Mouse (Mus musculus) heart, embryonic 12.5 days (tissue): ENCODE measurements at regions not wholly inside any gene's neighbourhood (a gene's known extent, or its start where the extent isn't known, plus 50 kb on each side); places are given as distances from the start of the nearest gene placed in this dataset.

Source experiments
- ATAC-seq: fragments of 200-750 bp; cut with Nextera tagmentation; 2 replicates; pipeline ENCODE4 v1.8.0; 2017; ENCODE audit warnings: moderate TSS enrichment, moderate library complexity; ENCODE audit not compliant: insufficient number of reproducible peaks, low FRiP score
- H3K27ac ChIP-seq: fragments of 300-500 bp; sonication (generic); 2 replicates; pipeline ENCODE4 v1.5.1; 2016; ENCODE audit warnings: mild to moderate bottlenecking, moderate library complexity; ENCODE audit not compliant: poor library complexity, severe bottlenecking
- H3K27me3 ChIP-seq: fragments of 300-500 bp; sonication (generic); replicated peaks from 2 replicates; pipeline ENCODE4 v1.6.1; 2016; ENCODE audit warnings: mild to moderate bottlenecking, moderate library complexity
- H3K36me3 ChIP-seq: fragments of 300-500 bp; sonication (generic); 2 replicates; pipeline ENCODE4 v1.6.1; 2016; ENCODE audit warnings: mild to moderate bottlenecking, moderate library complexity
- H3K4me1 ChIP-seq: fragments of 300-500 bp; sonication (generic); replicated peaks from 2 replicates; pipeline ENCODE4 v1.6.1; 2016; ENCODE audit warnings: mild to moderate bottlenecking
- H3K4me2 ChIP-seq: fragments of 300-500 bp; sonication (generic); 2 replicates; pipeline ENCODE4 v1.6.1; 2016; ENCODE audit warnings: mild to moderate bottlenecking, moderate library complexity
- H3K4me3 ChIP-seq: fragments of 300-500 bp; sonication (generic); 2 replicates; pipeline ENCODE4 v1.5.1; 2016; ENCODE audit warnings: mild to moderate bottlenecking
- H3K9ac ChIP-seq: fragments of 300-500 bp; sonication (generic); 2 replicates; pipeline ENCODE4 v1.6.1; 2016; ENCODE audit warnings: mild to moderate bottlenecking, moderate library complexity
- H3K9me3 ChIP-seq: fragments of 300-500 bp; sonication (generic); replicated peaks from 2 replicates; pipeline ENCODE4 v1.6.1; 2016; ENCODE audit warnings: mild to moderate bottlenecking, moderate library complexity
- WGBS: fragments of 180-500 bp; shearing (Covaris S2); methylation state at CpG from one replicate; pipeline ENCODE4 v1.1.7; 2016; 5-methylcytosine and 5-hydroxymethylcytosine counted together

- no peak overlapping the region for H3K4me2 ChIP-seq
- no peak overlapping the region for H3K27ac ChIP-seq
- 84% methylated on average over 4 of the region's 4 CpGs for WGBS
- ATAC-seq, result no peak
- no peaks in the 10 kb centered on the region for H3K36me3 ChIP-seq
- no peak overlapping the region for H3K4me3 ChIP-seq
- H3K4me1 ChIP-seq, result 0 out of 2 replicates have a peak, but pooled peaks cover 2% of the 10 kb centered on the region
- H3K27me3 ChIP-seq, result no peaks in the 10 kb centered on the region
- H3K9ac ChIP-seq, result no peak overlapping the region
- no peaks in the 10 kb centered on the region for H3K9me3 ChIP-seq
These were observed 110.3 kb downstream of the Alg10b start for GRCm38 (mm10) chr15:90334406-90334805.

DNA sequence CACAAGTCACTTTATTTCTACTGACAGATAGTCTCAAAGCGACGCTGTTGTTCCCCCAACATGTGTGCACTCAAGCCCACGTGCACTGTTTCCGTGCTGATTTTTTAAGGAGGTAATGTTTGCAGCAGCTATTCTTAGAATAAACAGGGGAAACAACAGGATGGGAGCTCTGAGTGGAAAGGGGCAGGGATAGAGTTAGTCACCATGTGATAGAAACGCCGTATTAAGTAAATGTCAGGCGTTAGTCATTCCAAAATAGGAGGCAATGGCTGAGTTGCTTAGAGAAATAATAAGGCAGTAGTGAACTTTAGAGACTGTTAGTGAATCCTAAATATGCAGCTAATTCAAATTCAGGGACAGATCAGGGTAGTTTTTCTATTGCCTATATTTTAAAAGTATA, 111.4 kb downstream of the Alg10b start:
- no peak overlapping the region for H3K9ac ChIP-seq
- H3K4me3 ChIP-seq, result no peak overlapping the region
- WGBS, result 34% methylated on average over 7 of the region's 7 CpGs
- no peak overlapping the region for H3K4me2 ChIP-seq
- H3K36me3 ChIP-seq, result no peaks in the 10 kb centered on the region
- 0 out of 2 replicates have a peak, but pooled peaks cover 2% of the 10 kb centered on the region for H3K4me1 ChIP-seq
- no peaks in the 10 kb centered on the region for H3K27me3 ChIP-seq
- ATAC-seq, result no peak
- H3K27ac ChIP-seq, result no peak overlapping the region
- no peaks in the 10 kb centered on the region for H3K9me3 ChIP-seq

GRCm38 (mm10) chr15:90340089-90340488, 116.0 kb downstream of the Alg10b start:
- 0 out of 2 replicates have a peak, but pooled peaks cover 2% of the 10 kb centered on the region for H3K4me1 ChIP-seq
- no peaks in the 10 kb centered on the region for H3K27me3 ChIP-seq
- WGBS, result 76% methylated on average over 1 of the region's 1 CpGs
- H3K4me3 ChIP-seq, result no peak overlapping the region
- no peaks in the 10 kb centered on the region for H3K36me3 ChIP-seq
- H3K9me3 ChIP-seq, result no peaks in the 10 kb centered on the region
- no peak overlapping the region for H3K9ac ChIP-seq
- no peak for ATAC-seq
- no peak overlapping the region for H3K4me2 ChIP-seq
- H3K27ac ChIP-seq, result no peak overlapping the region

DNA sequence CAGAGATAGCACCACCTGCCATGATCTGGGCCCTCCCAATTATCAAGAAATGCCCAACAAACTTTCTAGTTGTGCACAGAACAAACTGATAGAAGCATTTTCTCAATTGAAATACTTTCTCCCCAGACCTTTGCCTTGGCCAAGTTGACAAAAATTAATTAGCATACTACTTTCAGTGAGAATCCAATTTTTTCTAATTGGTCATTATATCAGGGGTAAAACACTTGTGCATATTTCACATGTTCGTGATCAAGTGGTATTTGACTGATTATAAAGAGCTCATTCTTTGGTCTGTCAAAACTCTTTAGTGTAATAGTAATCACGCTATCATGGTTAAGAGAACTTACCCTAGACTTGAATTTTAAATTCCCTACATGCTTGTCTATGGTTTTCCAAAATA, 117.2 kb downstream of the Alg10b start:
- no peak overlapping the region for H3K4me3 ChIP-seq
- H3K9ac ChIP-seq, result no peak overlapping the region
- H3K9me3 ChIP-seq, result no peaks in the 10 kb centered on the region
- H3K4me1 ChIP-seq, result no peaks in the 10 kb centered on the region
- no peak overlapping the region for H3K4me2 ChIP-seq
- no peaks in the 10 kb centered on the region for H3K27me3 ChIP-seq
- no peak for ATAC-seq
- H3K36me3 ChIP-seq, result no peaks in the 10 kb centered on the region
- 80% methylated on average over 2 of the region's 2 CpGs for WGBS
- no peak overlapping the region for H3K27ac ChIP-seq

- no peak for ATAC-seq
- Histone ChIP-seq H3K4me1 (peaks cover 6% of the 10 kb centered on the region; the same call in 1 of the 2 replicates), H3K4me2 (no peak overlapping the region), H3K27ac (no peak overlapping the region), H3K4me3 (no peak overlapping the region), H3K27me3 (no peaks in the 10 kb centered on the region), H3K36me3 (no peaks in the 10 kb centered on the region), H3K9ac (no peak overlapping the region), H3K9me3 (0 out of 2 replicates have a peak, but pooled peaks cover 2% of the 10 kb centered on the region)
- WGBS, result 67% methylated on average over 1 of the region's 1 CpGs
These were observed 119.7 kb downstream of the Alg10b start for GRCm38 (mm10) chr15:90343771-90344170.

GRCm38 (mm10) chr15:90344956-90345355, 120.8 kb downstream of the Alg10b start:
- H3K9me3 ChIP-seq, result 0 out of 2 replicates have a peak, but pooled peaks cover 2% of the 10 kb centered on the region
- H3K27me3 ChIP-seq, result no peaks in the 10 kb centered on the region
- no peak overlapping the region for H3K4me2 ChIP-seq
- H3K9ac ChIP-seq, result no peak overlapping the region
- no peak overlapping the region for H3K4me3 ChIP-seq
- WGBS, result 73% methylated on average over 4 of the region's 4 CpGs
- peaks cover 6% of the 10 kb centered on the region; the same call in 1 of the 2 replicates for H3K4me1 ChIP-seq
- H3K27ac ChIP-seq, result no peak overlapping the region
- no peak for ATAC-seq
- no peaks in the 10 kb centered on the region for H3K36me3 ChIP-seq

DNA sequence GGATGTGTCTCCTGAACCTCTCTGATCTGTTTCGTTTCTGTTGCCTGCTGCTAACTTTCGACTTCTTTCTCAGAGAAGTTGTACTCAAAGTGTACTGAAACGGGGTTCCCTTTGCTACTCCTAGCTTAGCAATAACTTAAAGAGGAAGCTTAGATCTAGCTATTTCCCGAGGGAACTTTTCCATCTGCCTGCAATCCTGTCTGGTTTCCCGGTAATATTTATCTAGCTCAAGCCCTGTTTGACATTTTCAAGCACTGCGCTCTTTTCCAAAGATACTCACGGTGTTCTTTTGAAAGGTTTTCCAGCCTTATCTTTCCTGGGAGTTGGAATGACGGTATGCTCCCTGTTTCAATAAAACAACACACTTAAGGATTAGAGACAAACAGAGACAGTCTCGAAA, 122.1 kb downstream of the Alg10b start:
- Histone ChIP-seq H3K27me3 (no peaks in the 10 kb centered on the region), H3K4me2 (peak overlapping the region; percentile 45), H3K9me3 (0 out of 2 replicates have a peak, but pooled peaks cover 2% of the 10 kb centered on the region), H3K4me3 (no peak overlapping the region), H3K36me3 (no peaks in the 10 kb centered on the region), H3K27ac (no peak overlapping the region), H3K9ac (no peak overlapping the region), H3K4me1 (peaks cover 6% of the 10 kb centered on the region; the same call in 1 of the 2 replicates)
- no peak for ATAC-seq
- WGBS, result 12% methylated on average over 9 of the region's 9 CpGs

- Histone ChIP-seq H3K27me3 (no peaks in the 10 kb centered on the region), H3K9me3 (0 out of 2 replicates have a peak, but pooled peaks cover 2% of the 10 kb centered on the region), H3K9ac (no peak overlapping the region), H3K4me2 (peak overlapping the region; percentile 45), H3K36me3 (no peaks in the 10 kb centered on the region), H3K27ac (no peak overlapping the region), H3K4me1 (peaks cover 6% of the 10 kb centered on the region; the same call in 1 of the 2 replicates), H3K4me3 (no peak overlapping the region)
- 65% methylated on average over 9 of the region's 9 CpGs for WGBS
- no peak for ATAC-seq
These were observed 122.6 kb downstream of the Alg10b start for GRCm38 (mm10) chr15:90346757-90347156.

DNA sequence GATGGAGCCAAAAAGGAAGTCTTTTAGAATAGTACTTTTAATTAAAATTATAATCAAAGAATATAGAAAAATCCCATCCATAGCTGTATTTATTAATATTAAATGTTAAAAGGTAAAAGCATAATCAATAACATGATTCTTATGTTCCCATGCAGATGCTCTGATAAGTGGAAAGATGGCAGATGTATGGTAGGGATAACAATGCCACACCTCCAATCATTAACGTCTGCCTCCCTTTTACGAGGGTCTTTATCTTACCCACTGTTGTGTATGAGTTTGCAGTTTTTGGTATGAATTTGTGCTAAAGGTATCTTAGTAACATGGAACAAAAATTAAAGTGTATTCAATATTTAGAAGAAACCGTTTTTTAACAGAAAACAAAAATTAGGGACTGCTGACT, 127.8 kb downstream of the Alg10b start:
- H3K9me3 ChIP-seq, result 0 out of 2 replicates have a peak, but pooled peaks cover 2% of the 10 kb centered on the region
- H3K27ac ChIP-seq, result no peak overlapping the region
- 74% methylated on average over 3 of the region's 3 CpGs for WGBS
- ATAC-seq, result no peak
- no peak overlapping the region for H3K9ac ChIP-seq
- H3K4me3 ChIP-seq, result no peak overlapping the region
- no peaks in the 10 kb centered on the region for H3K27me3 ChIP-seq
- H3K36me3 ChIP-seq, result no peaks in the 10 kb centered on the region
- H3K4me1 ChIP-seq, result peaks cover under 1% of the 10 kb centered on the region; the same call in 1 of the 2 replicates
- no peak overlapping the region for H3K4me2 ChIP-seq

DNA sequence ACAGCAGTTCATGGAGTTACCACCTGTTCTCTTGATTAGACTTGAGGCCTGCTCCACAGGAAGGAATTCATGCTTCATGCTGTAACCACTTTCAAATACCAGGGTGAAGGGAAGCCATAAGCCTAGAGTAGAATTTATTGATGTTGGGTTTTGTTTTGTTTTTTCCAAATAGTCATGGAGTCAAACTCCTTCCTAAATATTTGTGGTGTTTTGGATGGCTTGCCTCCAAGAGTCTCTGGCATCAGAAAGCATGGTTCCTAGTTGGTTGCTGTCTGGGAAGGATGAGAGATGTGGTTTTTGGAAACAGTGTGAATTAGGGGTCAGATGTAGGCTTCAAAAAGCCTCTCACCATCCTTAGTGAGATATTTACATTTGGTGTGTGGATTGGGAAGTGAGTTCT, 141.5 kb downstream of the Alg10b start:
- no peaks in the 10 kb centered on the region for H3K36me3 ChIP-seq
- H3K4me3 ChIP-seq, result no peak overlapping the region
- no peaks in the 10 kb centered on the region for H3K9me3 ChIP-seq
- no peak overlapping the region for H3K27ac ChIP-seq
- H3K4me1 ChIP-seq, result no peaks in the 10 kb centered on the region
- H3K9ac ChIP-seq, result no peak overlapping the region
- no peaks in the 10 kb centered on the region for H3K27me3 ChIP-seq
- H3K4me2 ChIP-seq, result no peak overlapping the region
- no peak for ATAC-seq

GRCm38 (mm10) chr15:90377959-90378358, 153.8 kb downstream of the Alg10b start:
- Histone ChIP-seq H3K27me3 (no peaks in the 10 kb centered on the region), H3K9ac (no peak overlapping the region), H3K4me2 (no peak overlapping the region), H3K36me3 (no peaks in the 10 kb centered on the region), H3K4me1 (no peaks in the 10 kb centered on the region), H3K9me3 (no peaks in the 10 kb centered on the region), H3K27ac (no peak overlapping the region), H3K4me3 (no peak overlapping the region)
- ATAC-seq, result no peak
- 76% methylated on average over 2 of the region's 2 CpGs for WGBS

DNA sequence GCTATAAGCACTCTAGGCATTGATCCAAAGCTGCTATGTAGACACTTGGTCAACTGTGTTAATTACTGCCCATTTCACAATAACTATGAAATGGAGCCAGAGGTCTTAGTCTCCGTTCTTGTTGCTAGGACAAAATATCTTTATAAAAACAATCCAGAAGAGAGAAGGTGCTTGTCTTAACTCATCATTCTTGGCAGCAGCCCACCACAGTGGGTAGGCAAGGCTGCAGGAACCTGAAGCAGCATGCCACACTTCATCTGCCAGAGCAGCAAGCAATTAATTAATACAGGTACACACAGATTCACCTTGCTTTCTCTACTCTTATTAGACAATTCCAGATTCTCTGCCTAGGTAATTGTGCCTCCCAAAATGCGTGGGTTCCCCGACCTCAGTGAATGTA, 172.8 kb downstream of the Alg10b start:
- Histone ChIP-seq H3K4me3 (no peak overlapping the region), H3K27ac (no peak overlapping the region), H3K4me2 (no peak overlapping the region), H3K27me3 (no peaks in the 10 kb centered on the region), H3K4me1 (no peaks in the 10 kb centered on the region), H3K36me3 (no peaks in the 10 kb centered on the region), H3K9ac (no peak overlapping the region), H3K9me3 (no peaks in the 10 kb centered on the region)
- 79% methylated on average over 3 of the region's 3 CpGs for WGBS
- ATAC-seq, result no peak
